Mouse (Mus musculus): ENCODE measurements around the gene Yars. TPM values are rescaled to one million over a fixed set of nuclear protein-coding genes. Genes with fewer than 3 reads are reported as not detected.
A peak's percentile ranks its signal among the peaks of the same experiment; 100 is the strongest.

Yars gene
- total RNA-seq, 2 experiments from 2014 or later = 21.0 to 25.3 TPM

DNA sequence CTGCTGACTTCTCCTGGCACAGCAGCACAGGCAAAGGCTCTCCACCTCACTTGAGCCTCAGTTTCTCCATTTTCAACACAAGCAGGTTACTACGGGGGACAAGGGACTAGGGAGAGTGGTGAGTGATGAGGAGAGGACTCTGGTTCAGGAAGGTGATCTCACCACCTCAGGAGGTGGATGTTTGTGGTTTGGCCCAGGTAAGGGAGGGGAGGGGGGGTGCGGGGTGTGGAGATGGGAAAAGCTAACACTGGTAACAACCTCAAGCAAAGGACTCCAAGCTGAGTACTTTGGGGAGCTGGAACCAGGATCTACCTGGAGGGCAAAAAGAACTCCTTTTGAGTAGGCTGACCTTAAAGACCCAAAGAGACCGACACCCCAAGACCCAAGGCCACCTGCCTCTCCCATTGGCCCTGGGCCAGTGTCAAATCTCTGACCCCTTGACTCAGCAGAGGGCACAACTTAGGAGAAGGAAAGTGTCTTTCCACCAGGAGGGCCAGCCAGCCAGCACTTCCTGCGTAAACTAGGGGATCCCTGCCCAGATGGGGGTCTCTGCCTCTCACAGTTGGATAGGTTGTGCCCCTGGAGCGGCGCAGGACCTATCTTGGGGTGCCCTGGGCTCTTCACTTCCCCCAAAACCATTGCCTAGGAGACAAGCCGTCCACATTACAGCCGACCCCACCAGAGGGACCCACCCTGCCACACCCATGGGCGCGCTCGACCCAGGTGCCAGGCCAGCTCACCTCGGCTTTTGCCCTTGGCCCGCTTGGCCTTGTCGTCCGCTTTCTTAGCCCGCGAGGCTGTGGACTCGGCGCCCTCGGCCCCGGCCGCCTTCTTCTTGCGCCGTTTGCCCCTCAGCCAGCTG lies 58.1 kb downstream of the Yars start:
- ATAC-seq (replicated peaks; ENCODE audit: low FRiP score, poor library complexity, severe bottlenecking) = peak; percentile 16; the same call in 1 of the 2 replicates

- no peak for ATAC-seq (replicated peaks; ENCODE audit: low FRiP score, poor library complexity, severe bottlenecking)
Observed at GRCm38 (mm10) chr4:129248243-129248767, 58.7 kb downstream of the Yars start.

DNA sequence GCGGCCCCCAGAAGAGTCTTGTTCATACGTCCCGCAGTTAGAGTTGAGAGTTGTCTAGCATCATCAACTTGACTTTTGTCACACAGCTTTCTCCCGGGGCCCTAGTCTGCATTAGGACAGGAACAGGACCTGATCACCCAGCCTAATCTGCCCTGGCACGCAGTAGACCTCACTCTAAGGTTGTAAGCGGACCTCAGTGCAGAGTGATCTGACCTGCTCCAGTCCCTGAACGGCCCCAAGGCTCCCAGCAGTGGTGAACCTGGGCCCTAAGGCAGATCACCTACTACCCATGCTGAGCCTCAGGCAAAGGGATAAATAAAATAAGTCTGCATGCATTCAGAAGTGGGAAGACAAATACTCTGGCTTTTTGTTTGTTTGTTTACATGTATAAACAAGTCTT lies 59.7 kb downstream of the Yars start:
- ATAC-seq (replicated peaks; ENCODE audit: low FRiP score, poor library complexity, severe bottlenecking) = no peak

DNA sequence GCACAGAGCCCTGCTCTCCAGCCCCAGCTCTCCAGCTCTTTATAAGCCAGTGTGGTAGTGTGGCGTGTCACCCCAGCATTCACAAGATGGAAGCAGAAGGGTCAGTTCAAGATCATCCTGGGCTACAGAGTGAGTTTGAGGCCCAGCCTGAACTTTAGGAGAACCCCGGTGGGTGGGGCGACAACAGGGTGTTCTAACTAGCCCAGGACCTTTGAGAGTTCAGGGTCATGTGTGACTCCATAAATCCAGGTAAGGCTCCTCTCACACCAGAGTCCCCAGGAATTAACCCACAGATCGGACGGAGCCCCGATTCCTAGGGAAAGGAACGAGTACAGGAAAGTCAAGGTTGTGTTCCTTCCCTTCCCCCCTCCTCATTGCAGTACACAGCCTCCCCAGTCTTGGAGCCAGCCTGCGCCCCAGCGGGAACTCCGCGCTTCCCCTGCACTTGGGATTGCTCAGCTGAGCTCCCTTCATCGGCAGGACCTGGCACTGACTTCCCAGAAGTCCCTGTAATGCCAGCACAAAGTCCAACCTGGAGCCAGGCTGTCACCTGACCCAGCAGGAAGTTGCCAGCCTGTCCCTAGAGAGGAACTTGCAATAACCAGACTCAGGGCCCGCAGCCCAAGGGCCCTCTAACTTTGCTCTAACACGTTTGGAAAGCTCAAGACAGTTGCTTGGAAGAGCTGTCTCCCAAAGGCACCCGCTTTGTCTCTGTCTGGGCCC lies 61.4 kb downstream of the Yars start:
- no peak for ATAC-seq (replicated peaks; ENCODE audit: low FRiP score, poor library complexity, severe bottlenecking)

GRCm38 (mm10) chr4:129251482-129252125 lies 62.0 kb downstream of the Yars start:
- no peak for ATAC-seq (replicated peaks; ENCODE audit: low FRiP score, poor library complexity, severe bottlenecking)

- no peak for ATAC-seq (replicated peaks; ENCODE audit: low FRiP score, poor library complexity, severe bottlenecking)
Observed at GRCm38 (mm10) chr4:129252492-129252891, 62.9 kb downstream of the Yars start.

GRCm38 (mm10) chr4:129254571-129254970 lies 65.0 kb downstream of the Yars start:
- ATAC-seq (replicated peaks; ENCODE audit: low FRiP score, poor library complexity, severe bottlenecking) = no peak

DNA sequence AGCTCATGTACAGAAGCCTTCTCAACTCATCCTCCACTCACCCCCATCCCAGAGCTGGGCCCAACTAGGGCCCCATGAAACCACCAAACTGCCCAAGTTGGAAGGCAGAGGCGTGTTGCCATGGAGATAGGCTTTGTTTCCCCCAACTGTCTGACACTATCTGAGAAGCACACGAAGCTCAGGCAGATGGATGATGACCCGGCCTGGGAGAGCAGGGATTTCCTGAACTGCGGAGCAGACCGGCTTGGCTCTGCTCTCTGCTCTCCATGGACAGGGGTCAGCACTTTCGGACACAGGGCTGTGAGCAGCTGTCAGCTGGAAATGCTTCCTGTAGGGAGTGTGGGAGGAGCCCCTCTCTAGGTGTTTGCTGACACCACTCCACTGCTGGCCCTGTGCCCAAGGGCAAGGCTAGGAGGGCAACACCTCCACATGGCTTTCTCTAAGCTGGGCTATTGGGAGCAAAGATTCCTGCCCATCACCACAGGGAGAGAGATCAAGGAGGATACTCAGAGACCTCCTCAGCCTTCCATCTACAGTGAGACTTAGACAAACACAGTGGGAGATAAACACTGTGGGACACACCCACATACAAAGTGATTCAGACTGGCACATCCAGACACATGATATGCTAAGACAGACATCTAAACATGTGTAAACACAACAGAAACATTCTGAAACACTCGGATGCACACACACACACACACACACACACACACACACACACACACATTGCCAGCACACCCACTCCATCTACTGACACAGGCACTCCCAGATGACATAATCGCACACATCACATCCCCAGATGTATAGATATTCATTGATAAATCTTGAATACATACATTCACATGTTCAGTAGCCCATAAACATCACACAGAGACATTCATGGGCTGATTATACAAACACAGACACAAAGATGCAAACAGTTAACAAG lies 67.2 kb downstream of the Yars start:
- no peak; the same call in 1 of the 2 replicates for ATAC-seq (replicated peaks; ENCODE audit: low FRiP score, poor library complexity, severe bottlenecking)

- ATAC-seq (replicated peaks; ENCODE audit: low FRiP score, poor library complexity, severe bottlenecking) = no peak
Observed at GRCm38 (mm10) chr4:129259101-129259500, 69.5 kb downstream of the Yars start.

DNA sequence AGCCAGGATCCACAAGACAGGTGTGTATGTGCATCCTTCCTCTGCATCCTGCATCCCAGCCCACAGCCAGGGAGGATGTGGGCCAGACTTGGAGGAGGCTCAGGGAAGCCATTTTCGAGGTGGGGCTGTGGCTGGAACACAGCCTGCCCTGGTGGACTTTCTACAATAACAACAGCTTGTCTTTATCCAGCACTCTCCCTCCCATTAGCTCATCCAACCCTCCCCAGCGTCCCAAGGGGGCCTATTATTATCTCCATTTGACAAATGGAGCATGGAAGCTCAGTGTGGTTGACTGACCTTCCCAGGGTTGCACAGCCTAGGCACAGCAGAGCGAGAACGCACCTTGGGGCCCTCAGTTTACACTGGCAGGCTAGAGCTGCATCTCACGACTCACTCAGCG lies 71.1 kb downstream of the Yars start:
- ATAC-seq (replicated peaks; ENCODE audit: low FRiP score, poor library complexity, severe bottlenecking) = no peak

GRCm38 (mm10) chr4:129261196-129261595 lies 71.6 kb downstream of the Yars start, which contains the start of gene C77080:
Gene C77080 (minus strand): TSS chr4:129261404.
- no peak for ATAC-seq (replicated peaks; ENCODE audit: low FRiP score, poor library complexity, severe bottlenecking)

DNA sequence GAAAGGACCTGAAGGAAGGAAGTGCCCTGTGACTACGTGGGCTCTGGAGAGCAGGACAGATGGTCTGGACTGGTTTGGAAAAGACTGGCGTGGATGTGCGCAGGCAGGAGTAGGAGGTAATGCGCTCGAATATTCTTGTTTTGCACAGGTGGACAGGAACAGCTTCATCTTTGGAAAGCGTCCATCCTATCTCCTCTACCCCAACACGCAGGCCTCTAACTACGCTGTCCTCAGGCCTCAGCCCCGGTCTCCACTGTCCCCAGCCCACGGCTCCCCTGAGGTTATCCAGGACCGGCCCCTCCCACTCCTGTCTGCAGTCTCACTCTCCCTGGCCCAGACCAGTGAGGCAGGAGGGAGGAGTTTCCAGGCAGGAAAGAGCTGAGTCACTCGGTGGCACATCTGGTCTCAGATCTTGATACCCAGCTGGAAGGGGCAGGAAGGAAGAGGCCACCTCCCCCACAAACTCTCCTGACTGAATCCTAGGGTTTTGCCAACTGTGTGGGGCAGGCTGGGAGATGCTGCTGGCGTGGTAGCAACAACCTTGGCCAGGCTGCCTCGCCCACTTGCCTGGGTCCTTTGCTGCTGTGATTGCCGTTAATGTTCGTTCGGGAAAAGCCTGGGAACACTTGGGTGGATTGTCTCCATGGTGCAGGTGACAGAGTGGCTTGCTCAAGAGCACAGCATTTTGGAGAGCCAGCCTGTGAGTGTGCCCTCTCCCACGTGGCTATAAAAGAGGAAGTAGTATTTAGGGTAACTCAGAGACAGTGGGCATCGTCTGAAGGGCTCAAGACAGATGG lies 73.9 kb downstream of the Yars start:
- ATAC-seq (replicated peaks; ENCODE audit: low FRiP score, poor library complexity, severe bottlenecking) = peak; percentile 93

DNA sequence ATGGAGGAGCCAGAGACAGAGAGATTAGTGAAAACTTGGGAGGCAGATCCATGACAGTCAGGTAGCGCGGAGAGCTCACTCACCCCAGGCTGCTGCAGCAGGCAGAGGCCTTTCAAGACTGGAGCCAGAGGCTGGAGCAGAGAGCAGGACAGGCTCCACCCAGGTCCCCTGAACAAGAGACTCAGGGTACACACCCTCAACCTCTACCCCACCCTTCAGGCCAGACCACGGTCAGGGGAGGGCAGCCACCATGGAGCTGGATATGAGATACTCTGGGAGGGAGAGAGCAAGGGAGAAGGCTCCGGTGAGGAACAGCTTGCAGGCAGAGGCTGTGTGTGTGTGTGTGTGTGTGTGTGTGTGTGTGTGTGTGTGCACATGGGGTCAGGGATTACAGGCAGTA lies 76.6 kb downstream of the Yars start:
- ATAC-seq (replicated peaks; ENCODE audit: low FRiP score, poor library complexity, severe bottlenecking) = no peak

DNA sequence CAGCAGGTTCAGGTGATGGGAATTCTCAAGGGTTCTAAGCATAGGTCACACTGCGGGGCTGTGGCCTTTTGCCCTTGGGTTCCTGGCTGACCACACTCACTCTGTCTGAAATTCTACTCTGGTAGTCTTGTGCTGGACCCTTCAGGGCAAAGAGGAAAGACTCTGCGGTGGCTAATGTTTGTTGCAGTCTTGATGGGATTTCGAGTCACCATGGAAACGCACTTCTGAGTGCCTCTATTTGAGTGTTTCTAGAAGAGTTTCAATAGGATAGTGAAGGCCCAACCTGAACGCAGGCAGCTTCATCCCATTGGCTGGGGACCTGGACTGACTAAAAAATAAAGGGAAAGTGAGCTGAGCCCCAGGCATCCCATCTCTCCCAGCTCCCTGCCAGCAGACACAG lies 77.3 kb downstream of the Yars start:
- no peak for ATAC-seq (replicated peaks; ENCODE audit: low FRiP score, poor library complexity, severe bottlenecking)

- ATAC-seq (replicated peaks; ENCODE audit: low FRiP score, poor library complexity, severe bottlenecking) = no peak
Observed at GRCm38 (mm10) chr4:129268698-129269097, 79.1 kb downstream of the Yars start.

All from erythroid progenitor cell, adult 5-6 weeks (primary cell).